Mouse (Mus musculus) MEL (cell line): ENCODE measurements around the gene E2f1. TPM values are rescaled to one million over a fixed set of nuclear protein-coding genes. Genes with fewer than 3 reads are reported as not detected.

ENCODE experiments used
- DNase-seq: peaks from one replicate; pipeline ENCODE4 v3.0.0; 2011; ENCODE audit warnings: low read depth, low spot score
- H3K27ac ChIP-seq: 2 replicates; pipeline ENCODE4 v1.5.1; 2012; ENCODE audit warnings: low read depth, mild to moderate bottlenecking, control low read depth, low read length, moderate library complexity; ENCODE audit not compliant: control insufficient read depth
- H3K27me3 ChIP-seq, 2 experiments: fragments of 150-350 bp in 1 of 2; sonication (generic) in 1 of 2; 2 replicates each; pipeline ENCODE4 v1.6.1; 2012; ENCODE audit warnings: low read length in 2 of 2, mild to moderate bottlenecking in 2 of 2, improper control_type of control experiment in 1 of 2, moderate library complexity in 1 of 2; ENCODE audit not compliant: insufficient read depth in 2 of 2, control insufficient read depth in 1 of 2
- H3K36me3 ChIP-seq, 2 experiments: 2 replicates each; pipeline ENCODE4 v1.6.1; 2012 to 2014; ENCODE audit warnings: low read length in 2 of 2, improper control_type of control experiment in 1 of 2, inconsistent platforms in 1 of 2, mild to moderate bottlenecking in 1 of 2; ENCODE audit not compliant: insufficient read depth in 2 of 2, control insufficient read depth in 1 of 2
- H3K4me1 ChIP-seq, 2 experiments: fragments of 150-350 bp in 1 of 2; sonication (generic) in 1 of 2; 2 replicates each; pipeline ENCODE4 v1.6.1; 2012; ENCODE audit warnings: low read length in 2 of 2, improper control_type of control experiment in 1 of 2, mild to moderate bottlenecking in 1 of 2; ENCODE audit not compliant: insufficient read depth in 2 of 2, control insufficient read depth in 1 of 2
- H3K4me3 ChIP-seq, 2 experiments: fragments of 150-350 bp in 1 of 2; sonication (generic) in 1 of 2; 2 replicates each; pipeline ENCODE4 v1.5.1; 2012; ENCODE audit warnings: low read depth in 2 of 2, low read length in 2 of 2, mild to moderate bottlenecking in 2 of 2, moderate library complexity in 2 of 2, control low read depth in 1 of 2, improper control_type of control experiment in 1 of 2; ENCODE audit not compliant: control insufficient read depth in 1 of 2, insufficient read depth in 1 of 2
- H3K79me2 ChIP-seq: 2 replicates; pipeline ENCODE4 v1.6.1; 2012; ENCODE audit warnings: mild to moderate bottlenecking, low read length, moderate library complexity; ENCODE audit not compliant: control insufficient read depth, poor library complexity, insufficient read depth
- H3K9ac ChIP-seq: 2 replicates; pipeline ENCODE4 v1.6.1; 2012; ENCODE audit warnings: low read depth, mild to moderate bottlenecking, control low read depth, low read length, moderate library complexity; ENCODE audit not compliant: control insufficient read depth, poor library complexity, severe bottlenecking
- H3K9me3 ChIP-seq: fragments of 150-350 bp; sonication (generic); replicated peaks from 2 replicates; pipeline ENCODE4 v1.6.1; 2012; ENCODE audit warnings: mild to moderate bottlenecking, low read length, improper control_type of control experiment, moderate library complexity; ENCODE audit not compliant: insufficient read depth
- BHLHE40 ChIP-seq: IDR thresholded peaks from 2 replicates; pipeline ENCODE4 v1.6.1; 2012; ENCODE audit warnings: low read depth, mild to moderate bottlenecking, inconsistent platforms, low read length, improper control_type of control experiment, borderline replicate concordance
- CHD2 ChIP-seq: IDR thresholded peaks from 2 replicates; pipeline ENCODE4 v1.6.1; 2011; ENCODE audit warnings: low read length, improper control_type of control experiment
- CTCF ChIP-seq, 3 experiments: IDR thresholded peaks in 2 of 3; conservative IDR thresholded peaks in 1 of 3; 2 replicates each; pipeline ENCODE4 v1.5.1; 2011 to 2012; ENCODE audit warnings: low read length in 3 of 3, low read depth in 2 of 3, mild to moderate bottlenecking in 2 of 3, improper control_type of control experiment in 1 of 3, inconsistent platforms in 1 of 3, mixed read lengths in 1 of 3, moderate library complexity in 1 of 3; ENCODE audit not compliant: control insufficient read depth in 1 of 3, insufficient read depth in 1 of 3, poor library complexity in 1 of 3, severe bottlenecking in 1 of 3
- E2F4 ChIP-seq: IDR thresholded peaks from 2 replicates; pipeline ENCODE4 v1.6.1; 2011; ENCODE audit warnings: low read depth, low read length, improper control_type of control experiment, borderline replicate concordance
- ELF1 ChIP-seq: IDR thresholded peaks from 2 replicates; pipeline ENCODE4 v1.6.1; 2014; ENCODE audit warnings: low read depth, mild to moderate bottlenecking, inconsistent platforms, low read length, improper control_type of control experiment, moderate library complexity
- EP300 ChIP-seq, 2 experiments: IDR thresholded peaks; 2 replicates each; pipeline ENCODE4 v1.6.1; 2011; ENCODE audit warnings: improper control_type of control experiment in 2 of 2, low read length in 2 of 2, low read depth in 1 of 2, mild to moderate bottlenecking in 1 of 2
- GATA1 ChIP-seq: IDR thresholded peaks from 2 replicates; pipeline ENCODE4 v1.6.1; 2011; ENCODE audit warnings: low read depth, low read length, improper control_type of control experiment
- HCFC1 ChIP-seq: IDR thresholded peaks from 2 replicates; pipeline ENCODE4 v1.6.1; 2012; ENCODE audit warnings: low read depth, mild to moderate bottlenecking, inconsistent platforms, low read length, improper control_type of control experiment, moderate library complexity
- JUND ChIP-seq: IDR thresholded peaks from 2 replicates; pipeline ENCODE4 v1.6.1; 2011; ENCODE audit warnings: low read depth, mild to moderate bottlenecking, improper control_type of control experiment, low read length
- KAT2A ChIP-seq: conservative IDR thresholded peaks from 2 replicates; pipeline ENCODE4 v1.6.1; 2012; ENCODE audit warnings: low read depth, low read length, improper control_type of control experiment, inconsistent platforms
- MAX ChIP-seq: IDR thresholded peaks from 2 replicates; pipeline ENCODE4 v1.6.1; 2011; ENCODE audit warnings: low read length, improper control_type of control experiment
- MAZ ChIP-seq: IDR thresholded peaks from 2 replicates; pipeline ENCODE4 v1.6.1; 2012; ENCODE audit warnings: low read depth, mild to moderate bottlenecking, inconsistent platforms, low read length, improper control_type of control experiment
- MEF2A ChIP-seq: IDR thresholded peaks from 2 replicates; pipeline ENCODE4 v1.6.1; 2014; ENCODE audit warnings: low read depth, mild to moderate bottlenecking, inconsistent platforms, low read length, improper control_type of control experiment; ENCODE audit not compliant: poor library complexity, insufficient replicate concordance, severe bottlenecking; ENCODE audit errors: extremely low read depth
- MYB ChIP-seq: IDR thresholded peaks from 2 replicates; pipeline ENCODE4 v1.6.1; 2011; ENCODE audit warnings: mild to moderate bottlenecking, low read depth, low read length, improper control_type of control experiment
- MYC ChIP-seq: IDR thresholded peaks from 2 replicates; pipeline ENCODE4 v1.6.1; 2011; ENCODE audit warnings: low read depth, mild to moderate bottlenecking, low read length, improper control_type of control experiment, moderate library complexity
- NELFE ChIP-seq: IDR thresholded peaks from 2 replicates; pipeline ENCODE4 v1.6.1; 2011; ENCODE audit warnings: low read depth, low read length, improper control_type of control experiment
- NRF1 ChIP-seq: IDR thresholded peaks from 2 replicates; pipeline ENCODE4 v1.6.1; 2014; ENCODE audit warnings: low read depth, mild to moderate bottlenecking, inconsistent platforms, low read length, improper control_type of control experiment, moderate library complexity; ENCODE audit not compliant: poor library complexity, insufficient read depth, severe bottlenecking
- POLR2A ChIP-seq, 2 experiments: IDR thresholded peaks; 2 replicates each; pipeline ENCODE4 v1.6.1; 2011 to 2012; ENCODE audit warnings: low read length in 2 of 2, mild to moderate bottlenecking in 2 of 2, control low read depth in 1 of 2, improper control_type of control experiment in 1 of 2, low read depth in 1 of 2, moderate library complexity in 1 of 2; ENCODE audit not compliant: control insufficient read depth in 1 of 2, insufficient read depth in 1 of 2, poor library complexity in 1 of 2
- POLR2AphosphoS5 ChIP-seq: IDR thresholded peaks from 2 replicates; pipeline ENCODE4 v1.6.1; 2012; ENCODE audit warnings: low read depth, borderline replicate concordance, mild to moderate bottlenecking, inconsistent platforms, low read length, moderate library complexity, mixed read lengths
- RCOR1 ChIP-seq: IDR thresholded peaks from 2 replicates; pipeline ENCODE4 v1.6.1; 2012; ENCODE audit warnings: low read depth, mild to moderate bottlenecking, inconsistent platforms, low read length, improper control_type of control experiment
- TBP ChIP-seq: IDR thresholded peaks from 2 replicates; pipeline ENCODE4 v1.8.0; 2011; ENCODE audit warnings: low read depth, low read length, improper control_type of control experiment
- TCF12 ChIP-seq: IDR thresholded peaks from 2 replicates; pipeline ENCODE4 v1.6.1; 2014; ENCODE audit warnings: low read depth, mild to moderate bottlenecking, inconsistent platforms, low read length, improper control_type of control experiment, moderate library complexity
- UBTF ChIP-seq: IDR thresholded peaks from 2 replicates; pipeline ENCODE4 v1.6.1; 2012; ENCODE audit warnings: low read depth, mild to moderate bottlenecking, inconsistent platforms, low read length, improper control_type of control experiment, moderate library complexity, borderline replicate concordance; ENCODE audit not compliant: insufficient read depth
- USF2 ChIP-seq, 2 experiments: IDR thresholded peaks; 2 replicates each; pipeline ENCODE4 v1.6.1; 2011 to 2012; ENCODE audit warnings: improper control_type of control experiment in 2 of 2, low read length in 2 of 2, borderline replicate concordance in 1 of 2, inconsistent platforms in 1 of 2, low read depth in 1 of 2, mild to moderate bottlenecking in 1 of 2; ENCODE audit not compliant: insufficient read depth in 1 of 2
- ZC3H11A ChIP-seq: IDR thresholded peaks from 2 replicates; pipeline ENCODE4 v1.6.1; 2012; ENCODE audit warnings: low read depth, mild to moderate bottlenecking, inconsistent platforms, low read length, improper control_type of control experiment
- ZKSCAN1 ChIP-seq: IDR thresholded peaks from 2 replicates; pipeline ENCODE4 v1.6.1; 2012; ENCODE audit warnings: low read depth, mild to moderate bottlenecking, inconsistent platforms, low read length, improper control_type of control experiment, moderate library complexity
- ZNF384 ChIP-seq: IDR thresholded peaks from 2 replicates; pipeline ENCODE4 v1.6.1; 2012; ENCODE audit warnings: low read depth, mild to moderate bottlenecking, inconsistent platforms, low read length, improper control_type of control experiment
- polyA plus RNA-seq, 2 experiments: library from polyadenylated mRNA; stranded (reverse) in 1 of 2; unstranded in 1 of 2; fragments of >175 nt in 1 of 2; fragments of >200 nt in 1 of 2; gene quantifications; 2 replicates each; pipeline versions ENCODE4 v1.2.1 to v1.2.4; 2012; ENCODE audit warnings: low replicate concordance in 2 of 2, low read depth in 1 of 2; ENCODE audit not compliant: insufficient read length in 2 of 2, insufficient read depth in 1 of 2, missing spikeins in 1 of 2
- total RNA-seq: library from RNA; depleted of rRNA; stranded (reverse); fragments of 300-350 nt; gene quantifications from 2 replicates; pipeline ENCODE4 v1.2.3, GENCODE M21; 2012

Gene E2f1
- total and polyA plus RNA-seq, 3 experiments: 17.4 to 41.6 TPM; not detected in 1

GRCm38 (mm10) chr2:154569836-154570286 is at the start of gene E2f1 (continued):
- TF ChIP-seq JUND (no peak), EP300 (IDR thresholded peaks at IDR 0.05; ENCODE audit: low read depth in 1 of 2, low read length in 2 of 2) (no peak)

- H3K27me3 ChIP-seq: no peaks in the 10 kb centered on the region
- no peak overlapping the region; the same call in 1 of the 2 replicates for H3K27ac ChIP-seq
- no peak overlapping the region for H3K9ac ChIP-seq
- H3K36me3 ChIP-seq: peaks cover 0 to 14% of the 10 kb centered on the region in 2 experiments; a peak in 2 of 4 replicates
- H3K4me1 ChIP-seq: peaks cover 8 to 23% of the 10 kb centered on the region in 2 experiments
- no peak overlapping the region for H3K4me3 ChIP-seq
- no peak for TF ChIP-seq JUND
- TF ChIP-seq NRF1: no peak
- no peak for TF ChIP-seq ZKSCAN1
- TF ChIP-seq CHD2: no peak
- TF ChIP-seq TBP: no peak
- TF ChIP-seq MAX: no peak
- TF ChIP-seq MAZ: no peak
- H3K9me3 ChIP-seq: no peaks in the 10 kb centered on the region
- peaks cover 3% of the 10 kb centered on the region; the same call in 1 of the 2 replicates for H3K79me2 ChIP-seq
- DNase-seq: no peak
These were observed 47.4 kb upstream of the E2f1 start for GRCm38 (mm10) chr2:154617061-154617460.

- Histone ChIP-seq H3K4me3 (peak overlapping the region; percentile 48 to 77), H3K36me3 (peaks cover 0 to 22% of the 10 kb centered on the region in 2 experiments; a peak in 2 of 4 replicates), H3K27me3 (no peaks in the 10 kb centered on the region), H3K27ac (peak overlapping the region; percentile 98), H3K9me3 (no peaks in the 10 kb centered on the region), H3K4me1 (peaks cover 14 to 28% of the 10 kb centered on the region in 2 experiments), H3K9ac (peak overlapping the region; percentile 73), H3K79me2 (peaks cover 3% of the 10 kb centered on the region; the same call in 1 of the 2 replicates)
- DNase-seq: peak; percentile 96
- no peak for TF ChIP-seq UBTF
- peak; percentile 90 for TF ChIP-seq GATA1
- TF ChIP-seq HCFC1: peak; percentile 76
- peak; percentile 77 to 93 for TF ChIP-seq EP300 (IDR thresholded peaks at IDR 0.05; ENCODE audit: low read depth in 1 of 2, low read length in 2 of 2)
- no peak; the same call in 1 of the 2 replicates for TF ChIP-seq KAT2A
- TF ChIP-seq ZC3H11A: no peak
- peak; percentile 11; the same call in 1 of the 2 replicates for TF ChIP-seq NRF1
- 0 out of 2 replicates have a peak, but pooled peaks have one; percentile 30 for TF ChIP-seq JUND
- no peak for TF ChIP-seq POLR2AphosphoS5
- TF ChIP-seq ELF1: peak; percentile 41; the same call in 1 of the 2 replicates
- 0 out of 2 replicates have a peak, but pooled peaks have one; percentile 24 for TF ChIP-seq MYB
- TF ChIP-seq RCOR1: peak; percentile 63
- peak in 1 of 2 experiments; percentile 66; a peak in 1 of 4 replicates for TF ChIP-seq POLR2A (IDR thresholded peaks at IDR 0.05; ENCODE audit: control insufficient read depth in 1 of 2, insufficient read depth in 1 of 2, low read depth in 1 of 2, low read length in 2 of 2, poor library complexity in 1 of 2)
- TF ChIP-seq ZNF384: peak; percentile 81
- peak; percentile 98 for TF ChIP-seq MAZ
- TF ChIP-seq CTCF (IDR thresholded peaks at IDR 0.05 in 2 of 3, conservative IDR thresholded peaks at IDR 0.05 in 1 of 3; ENCODE audit: control insufficient read depth in 1 of 3, insufficient read depth in 1 of 3, low read depth in 2 of 3, low read length in 3 of 3, poor library complexity in 1 of 3, severe bottlenecking in 1 of 3): no peak
- no peak for TF ChIP-seq MEF2A
- peak; percentile 96 for TF ChIP-seq TCF12
- no peak for TF ChIP-seq E2F4
- no peak for TF ChIP-seq MYC
- peak; percentile 64 for TF ChIP-seq NELFE
- TF ChIP-seq USF2 (IDR thresholded peaks at IDR 0.05; ENCODE audit: borderline replicate concordance in 1 of 2, insufficient read depth in 1 of 2, low read depth in 1 of 2, low read length in 2 of 2): no peak
- TF ChIP-seq BHLHE40: peak; percentile 36; the same call in 1 of the 2 replicates
These were observed 46.0 kb upstream of the E2f1 start for GRCm38 (mm10) chr2:154615674-154616073.
